Mouse (Mus musculus) liver, postnatal 0 days (tissue): ENCODE results near the gene Gabpb2. TPM values are rescaled to one million over a fixed set of nuclear protein-coding genes. Genes with fewer than 3 reads are reported as not detected.

Experiments
- ATAC-seq: fragments of 200-750 bp; cut with Nextera tagmentation; 2 replicates; pipeline ENCODE4 v1.8.0; 2017; ENCODE audit warnings: mild to moderate bottlenecking, moderate library complexity
- DNase-seq: peaks from one replicate; pipeline ENCODE4 v3.0.0-alpha.2; 2016
- H3K27ac ChIP-seq: fragments of 300-500 bp; sonication (generic); 2 replicates; pipeline ENCODE4 v1.5.1; 2014; ENCODE audit warnings: antibody characterized with exemption, moderate library complexity, mild to moderate bottlenecking, low read depth
- H3K27me3 ChIP-seq: fragments of 300-500 bp; sonication (generic); 2 replicates; pipeline ENCODE4 v1.6.1; 2014; ENCODE audit warnings: low read length, control low read depth, mixed read lengths; ENCODE audit not compliant: insufficient read depth
- H3K36me3 ChIP-seq: fragments of 300-500 bp; sonication (generic); replicated peaks from 2 replicates; pipeline ENCODE4 v1.6.1; 2014; ENCODE audit warnings: mild to moderate bottlenecking, control low read depth, low read length, moderate library complexity, mixed read lengths; ENCODE audit not compliant: insufficient read depth
- H3K4me1 ChIP-seq: fragments of 300-500 bp; sonication (generic); 2 replicates; pipeline ENCODE4 v1.6.1; 2014; ENCODE audit warnings: antibody characterized with exemption, mild to moderate bottlenecking, control low read depth; ENCODE audit not compliant: insufficient read depth
- H3K4me2 ChIP-seq: fragments of 300-500 bp; sonication (generic); 2 replicates; pipeline ENCODE4 v1.6.1; 2014; ENCODE audit warnings: low read depth, mild to moderate bottlenecking, low read length, moderate library complexity, mixed read lengths
- H3K4me3 ChIP-seq: fragments of 300-500 bp; sonication (generic); 2 replicates; pipeline ENCODE4 v1.5.1; 2014; ENCODE audit warnings: low read depth, low read length
- H3K9ac ChIP-seq: fragments of 300-500 bp; sonication (generic); replicated peaks from 2 replicates; pipeline ENCODE4 v1.6.1; 2014; ENCODE audit warnings: mild to moderate bottlenecking, moderate library complexity
- H3K9me3 ChIP-seq: fragments of 300-500 bp; sonication (generic); 2 replicates; pipeline ENCODE4 v1.6.1; 2016; ENCODE audit warnings: mild to moderate bottlenecking, control low read depth, low read length, mixed read lengths
- CTCF ChIP-seq: sonication (generic); IDR thresholded peaks from 2 replicates; pipeline ENCODE4 v1.5.1; 2016; ENCODE audit warnings: antibody characterized with exemption, low read depth
- EP300 ChIP-seq: IDR thresholded peaks from 2 replicates; pipeline ENCODE4 v1.6.1; 2016; ENCODE audit warnings: antibody characterized with exemption, low read depth, mild to moderate bottlenecking
- WGBS: fragments of 180-500 bp; shearing (Covaris S2); extraction: QIAGEN DNeasy Blood & Tissue Kit; methylation state at CpG from one replicate; pipeline ENCODE4 v1.1.7; 2014; ENCODE audit not compliant: insufficient replicate concordance; 5-methylcytosine and 5-hydroxymethylcytosine counted together
- polyA plus RNA-seq: library from polyadenylated mRNA; unstranded; fragments of >200 nt; fragmentation: Nextera tagmentation; extraction: Ambion mirVana; gene quantifications from 2 replicates; pipeline ENCODE4 v1.2.1, GENCODE M21; 2015

Gene Gabpb2
- polyA plus RNA-seq, 1 experiment from 2014 or later = 3.9 TPM

DNA sequence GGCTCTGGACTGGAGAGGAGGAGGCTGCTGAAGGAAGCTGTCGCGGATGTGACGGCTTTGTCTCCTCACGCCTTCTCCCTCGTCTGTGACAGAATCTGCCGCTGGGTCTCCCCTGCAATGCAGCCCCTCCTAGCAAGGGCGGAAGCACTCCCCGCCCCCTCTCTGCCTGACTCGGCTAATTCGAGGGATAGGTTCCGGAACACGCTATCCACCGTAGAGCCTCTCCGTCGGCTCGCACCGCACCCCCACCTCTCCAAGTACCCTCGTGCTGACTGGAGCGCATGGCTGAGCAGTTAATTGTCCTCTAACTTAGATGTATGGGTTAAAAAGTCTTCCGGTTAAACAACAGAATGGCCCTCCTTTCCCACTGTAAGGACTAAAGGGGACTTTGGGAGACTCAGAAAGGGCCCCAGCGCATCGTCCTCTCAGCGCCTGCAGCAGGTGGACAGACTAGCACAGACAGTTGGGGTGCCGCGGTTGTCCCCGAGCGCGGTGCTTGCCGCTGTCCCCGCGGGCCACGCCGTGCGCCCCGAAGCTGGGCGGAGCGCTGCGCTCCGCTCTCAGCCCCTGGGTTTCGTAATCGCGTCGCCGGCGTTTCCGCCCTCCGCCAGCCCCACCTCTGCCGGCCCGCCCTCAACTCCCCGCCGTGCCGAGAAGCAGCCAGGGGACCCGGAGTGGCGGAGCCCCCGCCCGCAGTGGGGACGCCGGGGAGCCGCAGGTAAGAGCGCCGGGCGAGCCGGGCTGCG is 10.6 kb upstream of the Gabpb2 start, which contains the start of gene Cdc42se1:
TSS of gene Cdc42se1 (plus strand) at position 585 of the 746 bp plus-strand sequence.
- H3K4me1 ChIP-seq = peaks cover 31% of the 10 kb centered on the region
- H3K27me3 ChIP-seq = no peaks in the 10 kb centered on the region
- peak; percentile 91 for ATAC-seq

DNA sequence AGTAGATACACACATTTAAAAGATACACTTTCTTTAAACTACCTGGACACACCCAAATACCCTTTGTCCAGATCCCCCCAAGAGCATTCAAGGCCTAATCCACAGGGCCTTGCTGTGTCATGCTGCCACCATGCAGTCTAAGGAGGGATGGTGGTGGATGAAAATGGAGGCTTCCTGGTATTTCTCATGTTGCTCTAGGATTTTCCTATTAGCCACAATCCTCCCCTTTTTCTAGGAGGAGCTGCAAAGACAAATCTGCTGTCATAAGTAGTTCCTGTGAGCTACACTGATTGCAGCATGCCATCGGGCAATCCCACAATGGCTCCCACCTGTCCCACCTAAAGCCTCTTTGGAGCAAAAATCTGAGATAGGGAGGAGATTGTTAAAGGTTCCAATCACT is 9.5 kb upstream of the Gabpb2 start:
- no peak overlapping the region; the same call in 1 of the 2 replicates for H3K9ac ChIP-seq

More for the DNA sequence above, 10.6 kb upstream of the Gabpb2 start, which contains the start of gene Cdc42se1:
- H3K27ac ChIP-seq = peak within 1 kb of the TSS; percentile 94
- WGBS = under 1% methylated on average over 62 of the region's 64 CpGs
- peak; percentile 92 for DNase-seq
- no peaks in the 10 kb centered on the region for H3K9me3 ChIP-seq
- peaks cover 16% of the 10 kb centered on the region for H3K36me3 ChIP-seq
- peak within 1 kb of the TSS; percentile 93 for H3K9ac ChIP-seq
- no peak for TF ChIP-seq EP300
- TF ChIP-seq CTCF = no peak; the same call in 1 of the 2 replicates
- peak within 1 kb of the TSS; percentile 91 for H3K4me3 ChIP-seq
- H3K4me2 ChIP-seq = peak within 1 kb of the TSS; percentile 95

DNA sequence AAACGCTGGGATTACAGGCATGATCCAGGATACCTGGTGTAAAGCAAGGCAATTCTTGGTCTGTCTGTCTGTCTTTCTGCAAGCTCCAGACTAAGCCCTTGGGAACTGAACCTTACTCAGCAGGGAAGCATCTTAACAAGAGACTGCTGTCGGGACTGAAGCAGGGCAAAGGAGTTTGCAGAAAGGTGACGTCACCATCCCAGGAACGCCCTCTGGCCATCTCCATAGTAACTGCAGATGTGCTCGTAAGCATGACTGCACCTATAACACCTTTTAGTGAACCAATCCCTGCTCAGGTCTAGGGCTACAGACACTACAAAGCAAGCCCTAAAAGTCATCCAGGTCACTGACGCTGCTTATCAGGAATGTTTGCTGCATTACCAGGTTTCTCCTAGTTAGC is 6.6 kb upstream of the Gabpb2 start:
- DNase-seq = peak; percentile 38
- H3K9me3 ChIP-seq = no peaks in the 10 kb centered on the region
- H3K27ac ChIP-seq = no peak overlapping the region
- peaks cover 3% of the 10 kb centered on the region; the same call in 1 of the 2 replicates for H3K4me1 ChIP-seq
- H3K27me3 ChIP-seq = no peaks in the 10 kb centered on the region
- no peak overlapping the region for H3K9ac ChIP-seq
- H3K36me3 ChIP-seq = 0 out of 2 replicates have a peak, but pooled peaks cover 6% of the 10 kb centered on the region
- TF ChIP-seq CTCF (no peak), EP300 (no peak)
- WGBS = 59% methylated on average over 6 of the region's 6 CpGs
- no peak overlapping the region for H3K4me2 ChIP-seq
- no peak for ATAC-seq
- no peak overlapping the region for H3K4me3 ChIP-seq

More for the DNA sequence above, 9.5 kb upstream of the Gabpb2 start:
- DNase-seq (no peak), ATAC-seq (no peak)
- no peak for TF ChIP-seq CTCF
- no peak for TF ChIP-seq EP300
- H3K9me3 ChIP-seq = no peaks in the 10 kb centered on the region
- H3K27me3 ChIP-seq = no peaks in the 10 kb centered on the region
- WGBS = 29% methylated on average over 1 of the region's 1 CpGs
- H3K4me2 ChIP-seq = peak overlapping the region; percentile 95
- H3K4me3 ChIP-seq = no peak overlapping the region
- H3K27ac ChIP-seq = no peak overlapping the region
- peaks cover 27% of the 10 kb centered on the region for H3K4me1 ChIP-seq
- H3K36me3 ChIP-seq = peaks cover 5% of the 10 kb centered on the region

DNA sequence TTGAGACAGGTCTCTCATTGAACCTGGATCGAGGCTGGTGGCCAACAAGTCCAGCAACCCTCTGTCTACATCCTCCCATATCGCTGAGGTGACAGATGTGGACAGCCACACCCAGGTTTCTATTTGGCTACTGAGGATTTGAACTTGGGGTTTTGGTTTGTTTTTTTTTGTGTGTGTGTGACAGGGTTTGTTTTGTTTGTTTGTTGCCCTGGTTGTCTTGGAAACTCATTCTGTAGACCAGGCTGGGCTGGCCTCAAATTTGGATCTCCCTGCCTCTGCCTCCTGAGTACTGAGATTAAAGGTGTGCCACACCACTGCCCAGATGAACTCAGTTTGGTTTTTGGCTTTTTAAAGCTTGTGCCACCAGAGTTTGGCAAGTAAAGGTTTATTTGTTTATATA is 5.3 kb upstream of the Gabpb2 start:
- Histone ChIP-seq H3K27me3 (no peaks in the 10 kb centered on the region), H3K4me1 (peaks cover 10% of the 10 kb centered on the region), H3K36me3 (0 out of 2 replicates have a peak, but pooled peaks cover 6% of the 10 kb centered on the region), H3K4me2 (no peak overlapping the region), H3K27ac (no peak overlapping the region), H3K9ac (no peak overlapping the region), H3K9me3 (no peaks in the 10 kb centered on the region), H3K4me3 (no peak overlapping the region)
- no peak for ATAC-seq
- no peak for DNase-seq
- TF ChIP-seq EP300 = no peak
- 84% methylated on average over 2 of the region's 2 CpGs for WGBS

DNA sequence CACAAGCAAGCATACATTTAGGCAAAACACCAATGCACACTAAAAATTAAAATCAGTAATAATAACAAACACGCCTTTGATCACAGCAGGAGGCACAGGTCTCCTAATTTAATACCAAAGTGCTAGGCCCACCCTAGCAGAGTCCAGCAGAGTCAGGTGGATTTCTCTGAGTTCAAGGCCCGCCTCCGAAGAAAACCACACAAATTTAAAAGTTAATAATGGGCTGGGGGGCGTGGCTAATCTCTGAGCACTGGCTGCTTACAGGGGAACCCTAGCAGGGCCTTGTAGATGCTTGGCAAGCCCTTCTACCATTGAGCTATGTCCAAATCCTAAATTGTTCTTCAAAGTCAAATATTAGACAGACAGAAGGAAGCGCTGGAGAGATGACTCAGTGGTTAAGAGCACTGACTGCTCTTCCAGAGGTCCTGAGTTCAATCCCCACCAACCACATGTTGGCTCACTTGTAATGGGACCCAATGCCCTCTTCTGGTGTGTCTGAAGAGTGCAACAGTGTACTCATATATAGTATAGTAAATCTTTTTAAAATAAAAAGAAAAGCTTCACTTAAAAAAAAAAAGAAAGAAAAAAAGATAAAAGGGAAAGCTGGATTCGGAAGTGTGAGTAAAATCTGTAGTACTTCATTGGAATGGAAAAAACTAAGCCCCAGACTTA is 886 bp upstream of the Gabpb2 start:
- 60% methylated on average over 6 of the region's 6 CpGs for WGBS
- DNase-seq = peak; percentile 38
- peak overlapping the region; percentile 96 for H3K9ac ChIP-seq

DNA sequence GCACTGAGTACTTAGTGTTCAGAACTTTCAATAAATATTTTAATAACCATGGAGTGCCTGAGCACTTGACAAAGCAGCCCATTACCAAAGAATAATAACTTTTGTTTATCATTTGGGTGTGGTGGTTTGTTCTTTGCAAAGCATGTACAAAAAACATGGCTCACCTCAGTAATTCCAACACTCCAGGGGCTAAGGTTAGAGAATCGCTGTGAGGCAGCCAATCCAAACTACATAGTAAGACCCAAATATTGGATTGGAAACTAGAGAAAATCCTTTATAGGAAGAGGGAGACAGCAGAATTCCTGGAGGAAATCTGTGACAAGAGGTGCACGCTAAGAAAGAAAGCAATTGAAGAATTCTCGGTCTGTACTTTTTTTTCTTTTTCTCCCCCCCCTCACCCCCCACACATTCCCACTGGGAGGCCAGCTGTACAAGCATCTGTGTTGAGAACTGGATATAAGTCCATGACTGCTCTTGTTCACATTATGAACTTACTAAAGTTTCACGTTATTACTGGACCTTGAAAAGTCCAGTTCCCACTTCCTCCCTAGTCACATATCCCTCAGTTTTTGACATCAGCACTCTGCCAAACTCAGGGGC is 961 bp downstream of the Gabpb2 start:
- Histone ChIP-seq H3K27ac (peak overlapping the region; percentile 99), H3K9me3 (no peaks in the 10 kb centered on the region), H3K4me3 (peak overlapping the region; percentile 92), H3K4me2 (peak overlapping the region; percentile 72), H3K4me1 (peaks cover 23% of the 10 kb centered on the region), H3K36me3 (peaks cover 25% of the 10 kb centered on the region), H3K9ac (peak overlapping the region; percentile 96), H3K27me3 (no peaks in the 10 kb centered on the region)
- ATAC-seq (peak; percentile 5), DNase-seq (no peak)
- 18% methylated on average over 4 of the region's 4 CpGs for WGBS
- TF ChIP-seq CTCF (no peak), EP300 (no peak)

More for the DNA sequence above, 886 bp upstream of the Gabpb2 start:
- TF ChIP-seq CTCF = no peak
- no peak for TF ChIP-seq EP300
- H3K4me2 ChIP-seq = peak overlapping the region; percentile 72
- H3K9me3 ChIP-seq = no peaks in the 10 kb centered on the region
- H3K27ac ChIP-seq = peak overlapping the region; percentile 99
- H3K36me3 ChIP-seq = peaks cover 21% of the 10 kb centered on the region
- H3K4me3 ChIP-seq = peak overlapping the region; percentile 92
- H3K27me3 ChIP-seq = no peaks in the 10 kb centered on the region
- peaks cover 23% of the 10 kb centered on the region for H3K4me1 ChIP-seq
- no peak for ATAC-seq
